Mouse (Mus musculus): ENCODE measurements at regions not wholly inside any gene's neighbourhood (a gene's known extent, or its start where the extent isn't known, plus 50 kb on each side); places are given as distances from the start of the nearest gene placed in this dataset.

DNA sequence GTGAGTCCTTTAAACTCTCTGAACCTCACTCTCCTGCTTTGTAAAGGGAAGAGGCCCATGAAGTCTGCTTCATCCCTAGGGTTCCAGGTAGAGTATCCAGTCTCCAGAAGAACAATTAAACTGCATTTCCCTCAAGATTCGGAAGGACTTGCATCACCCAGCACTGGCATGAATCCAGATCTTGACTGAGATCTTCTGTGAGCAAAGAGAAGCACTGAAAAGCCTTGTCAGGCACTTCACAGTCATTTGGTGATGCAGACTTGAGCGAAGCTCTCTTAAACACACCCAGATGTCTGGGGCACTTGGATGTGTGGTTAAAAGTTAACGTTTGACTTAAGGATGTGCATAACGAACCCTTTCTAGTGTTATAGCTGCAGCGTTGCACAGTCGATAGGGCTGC lies 247.4 kb upstream of the Noct start:
- H3K9me3 ChIP-seq (ENCODE audit: control insufficient read depth, low read length) = no peaks in the 10 kb centered on the region
- no peaks in the 10 kb centered on the region for H3K36me3 ChIP-seq (replicated peaks; ENCODE audit: control insufficient read depth, insufficient read depth, low read depth)
- no peaks in the 10 kb centered on the region for H3K27me3 ChIP-seq (ENCODE audit: control insufficient read depth, insufficient read depth, low read length)
- ATAC-seq (ENCODE audit: insufficient read depth) (no peak), DNase-seq (ENCODE audit: low read depth in 3 of 3, low spot score in 3 of 3) (no peak)
- no peak overlapping the region for H3K4me3 ChIP-seq (ENCODE audit: insufficient read depth in 1 of 2, low read depth in 2 of 2, low read length in 2 of 2)
- H3K27ac ChIP-seq = no peak overlapping the region
- WGBS (ENCODE audit: insufficient replicate concordance) = 58% methylated on average over 6 of the region's 6 CpGs
- TF ChIP-seq EP300 (IDR thresholded peaks at IDR 0.05; ENCODE audit: low read depth) = no peak
- no peak for TF ChIP-seq CTCF (IDR thresholded peaks at IDR 0.05; ENCODE audit: low read depth)
- no peaks in the 10 kb centered on the region for H3K4me1 ChIP-seq (replicated peaks; ENCODE audit: control insufficient read depth in 2 of 2, insufficient read depth in 2 of 2, low read length in 1 of 2)
- no peak overlapping the region for H3K9ac ChIP-seq (replicated peaks)
- H3K4me2 ChIP-seq (ENCODE audit: low read depth) = no peak overlapping the region

DNA sequence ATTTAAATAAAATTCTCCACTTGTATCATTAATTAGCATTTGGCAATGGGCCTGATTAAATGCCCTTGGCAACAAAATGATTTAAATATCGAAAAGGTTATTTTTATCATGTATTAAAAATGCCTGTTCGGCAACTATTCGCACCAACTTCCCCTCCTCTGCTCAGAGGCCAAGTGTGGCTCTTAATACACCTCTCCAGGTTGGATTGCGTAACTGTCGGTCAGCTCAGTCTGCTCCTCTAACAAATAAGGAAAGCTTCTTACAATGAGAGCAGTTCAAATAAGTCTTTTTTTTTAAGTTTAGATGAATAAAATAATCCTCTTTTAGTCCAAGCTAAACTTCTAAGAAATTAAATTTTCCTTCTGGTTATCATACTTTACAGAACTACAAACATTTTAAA lies 245.6 kb upstream of the Noct start:
- Histone ChIP-seq H3K27me3 (ENCODE audit: control insufficient read depth, insufficient read depth, low read length) (no peaks in the 10 kb centered on the region), H3K4me2 (ENCODE audit: low read depth) (no peak overlapping the region), H3K4me1 (replicated peaks; ENCODE audit: control insufficient read depth in 2 of 2, insufficient read depth in 2 of 2, low read length in 1 of 2) (no peaks in the 10 kb centered on the region), H3K4me3 (ENCODE audit: insufficient read depth in 1 of 2, low read depth in 2 of 2, low read length in 2 of 2) (no peak overlapping the region), H3K36me3 (replicated peaks; ENCODE audit: control insufficient read depth, insufficient read depth, low read depth) (no peaks in the 10 kb centered on the region), H3K9ac (replicated peaks) (no peak overlapping the region), H3K9me3 (ENCODE audit: control insufficient read depth, low read length) (no peaks in the 10 kb centered on the region), H3K27ac (no peak overlapping the region)
- TF ChIP-seq EP300 (IDR thresholded peaks at IDR 0.05; ENCODE audit: low read depth) (no peak), CTCF (IDR thresholded peaks at IDR 0.05; ENCODE audit: low read depth) (no peak)
- ATAC-seq (ENCODE audit: insufficient read depth) (no peak), DNase-seq (ENCODE audit: low read depth in 3 of 3, low spot score in 3 of 3) (no peak)
- WGBS (ENCODE audit: insufficient replicate concordance) = 66% methylated on average over 5 of the region's 5 CpGs

DNA sequence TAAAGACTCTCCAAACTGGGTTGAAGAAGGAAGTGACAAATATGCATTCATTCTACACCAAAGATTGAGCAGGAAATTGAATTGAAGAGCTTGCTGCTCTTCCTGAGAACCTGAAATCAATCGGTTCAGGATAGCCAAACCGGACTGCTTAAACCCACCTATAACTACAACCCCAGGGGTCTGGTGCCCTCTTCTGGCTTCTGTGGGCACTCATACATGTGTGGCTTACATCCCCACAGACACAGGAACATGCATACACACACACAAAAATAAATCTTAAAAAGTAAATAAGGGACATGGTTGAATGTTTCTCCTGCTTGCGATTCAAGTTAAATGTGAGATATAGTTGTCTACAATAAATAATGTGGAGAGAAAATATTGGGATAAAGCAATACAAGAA lies 244.7 kb upstream of the Noct start:
- 77% methylated on average over 3 of the region's 3 CpGs for WGBS (ENCODE audit: insufficient replicate concordance)
- no peak overlapping the region for H3K4me3 ChIP-seq (ENCODE audit: insufficient read depth in 1 of 2, low read depth in 2 of 2, low read length in 2 of 2)
- ATAC-seq (ENCODE audit: insufficient read depth) (no peak), DNase-seq (ENCODE audit: low read depth in 3 of 3, low spot score in 3 of 3) (no peak)
- no peaks in the 10 kb centered on the region for H3K27me3 ChIP-seq (ENCODE audit: control insufficient read depth, insufficient read depth, low read length)
- no peaks in the 10 kb centered on the region for H3K36me3 ChIP-seq (replicated peaks; ENCODE audit: control insufficient read depth, insufficient read depth, low read depth)
- H3K9ac ChIP-seq (replicated peaks) = no peak overlapping the region
- no peak overlapping the region for H3K27ac ChIP-seq
- TF ChIP-seq CTCF (IDR thresholded peaks at IDR 0.05; ENCODE audit: low read depth) (no peak), EP300 (IDR thresholded peaks at IDR 0.05; ENCODE audit: low read depth) (no peak)
- no peaks in the 10 kb centered on the region for H3K4me1 ChIP-seq (replicated peaks; ENCODE audit: control insufficient read depth in 2 of 2, insufficient read depth in 2 of 2, low read length in 1 of 2)
- no peaks in the 10 kb centered on the region for H3K9me3 ChIP-seq (ENCODE audit: control insufficient read depth, low read length)
- H3K4me2 ChIP-seq (ENCODE audit: low read depth) = no peak overlapping the region

DNA sequence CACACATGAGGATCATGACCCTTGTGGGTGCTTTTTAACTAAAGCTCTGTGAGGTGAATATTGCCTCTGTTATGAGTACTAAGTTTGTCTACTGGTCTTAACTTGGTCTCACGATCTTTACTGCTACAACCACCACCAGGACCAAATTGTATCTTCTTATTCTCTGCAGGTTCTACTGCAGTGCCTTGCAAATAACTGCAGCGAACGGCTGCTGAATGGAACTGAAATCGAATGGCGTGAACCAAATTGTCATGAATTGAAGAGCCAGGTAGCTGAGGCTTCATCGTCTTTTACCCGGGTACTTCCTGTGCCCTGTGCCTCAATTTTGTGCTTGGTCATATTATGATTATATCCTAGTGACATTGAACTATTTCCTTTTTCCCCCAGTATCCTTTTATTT lies 242.5 kb upstream of the Noct start:
- WGBS (ENCODE audit: insufficient replicate concordance) = 74% methylated on average over 7 of the region's 7 CpGs
- Histone ChIP-seq H3K9ac (replicated peaks) (no peak overlapping the region), H3K4me2 (ENCODE audit: low read depth) (no peak overlapping the region), H3K4me3 (ENCODE audit: insufficient read depth in 1 of 2, low read depth in 2 of 2, low read length in 2 of 2) (no peak overlapping the region), H3K4me1 (replicated peaks; ENCODE audit: control insufficient read depth in 2 of 2, insufficient read depth in 2 of 2, low read length in 1 of 2) (no peaks in the 10 kb centered on the region), H3K27me3 (ENCODE audit: control insufficient read depth, insufficient read depth, low read length) (no peaks in the 10 kb centered on the region), H3K36me3 (replicated peaks; ENCODE audit: control insufficient read depth, insufficient read depth, low read depth) (no peaks in the 10 kb centered on the region), H3K27ac (no peak overlapping the region), H3K9me3 (ENCODE audit: control insufficient read depth, low read length) (no peaks in the 10 kb centered on the region)
- TF ChIP-seq EP300 (IDR thresholded peaks at IDR 0.05; ENCODE audit: low read depth) = no peak
- TF ChIP-seq CTCF (IDR thresholded peaks at IDR 0.05; ENCODE audit: low read depth) = no peak
- DNase-seq (ENCODE audit: low read depth in 3 of 3, low spot score in 3 of 3) (no peak), ATAC-seq (ENCODE audit: insufficient read depth) (no peak)

DNA sequence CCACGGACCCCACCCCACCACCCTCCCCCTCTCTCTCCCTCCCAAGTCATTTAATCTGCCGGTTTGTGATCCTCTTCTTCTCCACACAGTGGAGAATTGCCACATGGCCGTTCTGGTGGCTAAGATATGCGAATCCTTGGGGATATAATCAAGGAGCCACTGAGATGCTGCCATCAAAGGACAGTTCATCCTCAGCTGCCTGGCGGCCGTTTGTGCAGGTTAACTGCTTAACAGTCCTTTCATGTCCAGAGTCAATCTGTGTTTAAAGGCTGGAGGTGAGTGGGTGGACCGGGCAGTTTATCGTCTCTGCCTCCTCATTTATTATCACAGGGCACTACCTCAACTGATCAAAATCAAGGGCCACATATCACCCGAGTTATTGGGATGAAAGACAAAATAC lies 241.6 kb upstream of the Noct start:
- Histone ChIP-seq H3K27ac (no peak overlapping the region), H3K9ac (replicated peaks) (no peak overlapping the region), H3K36me3 (replicated peaks; ENCODE audit: control insufficient read depth, insufficient read depth, low read depth) (no peaks in the 10 kb centered on the region), H3K4me2 (ENCODE audit: low read depth) (no peak overlapping the region), H3K4me1 (replicated peaks; ENCODE audit: control insufficient read depth in 2 of 2, insufficient read depth in 2 of 2, low read length in 1 of 2) (no peaks in the 10 kb centered on the region), H3K27me3 (ENCODE audit: control insufficient read depth, insufficient read depth, low read length) (no peaks in the 10 kb centered on the region), H3K9me3 (ENCODE audit: control insufficient read depth, low read length) (no peaks in the 10 kb centered on the region), H3K4me3 (ENCODE audit: insufficient read depth in 1 of 2, low read depth in 2 of 2, low read length in 2 of 2) (no peak overlapping the region)
- TF ChIP-seq CTCF (IDR thresholded peaks at IDR 0.05; ENCODE audit: low read depth) = no peak
- no peak for TF ChIP-seq EP300 (IDR thresholded peaks at IDR 0.05; ENCODE audit: low read depth)
- ATAC-seq (ENCODE audit: insufficient read depth) = no peak
- DNase-seq (ENCODE audit: low read depth in 3 of 3, low spot score in 3 of 3) = no peak
- 37% methylated on average over 9 of the region's 9 CpGs for WGBS (ENCODE audit: insufficient replicate concordance)

DNA sequence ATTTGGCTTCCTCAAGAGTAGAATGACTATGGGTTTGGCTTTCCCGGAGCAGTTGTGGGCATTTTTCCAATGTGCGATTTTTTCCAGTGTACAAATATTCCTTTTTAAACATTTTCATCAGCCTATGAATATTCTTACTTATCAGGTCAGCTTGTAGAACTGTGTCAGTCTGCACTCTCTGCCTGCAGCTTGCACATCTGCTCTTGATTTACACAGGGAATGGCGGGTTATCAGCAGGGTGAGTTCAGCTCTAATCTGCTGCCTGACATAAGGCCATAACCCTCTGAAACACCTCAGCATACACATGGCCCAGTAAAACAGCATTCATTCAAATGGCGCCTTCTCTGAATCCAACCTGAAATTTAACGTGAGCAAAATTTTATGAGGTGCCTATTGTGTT lies 241.1 kb upstream of the Noct start:
- no peak for DNase-seq (ENCODE audit: low read depth in 3 of 3, low spot score in 3 of 3)
- Histone ChIP-seq H3K9me3 (ENCODE audit: control insufficient read depth, low read length) (no peaks in the 10 kb centered on the region), H3K4me3 (ENCODE audit: insufficient read depth in 1 of 2, low read depth in 2 of 2, low read length in 2 of 2) (no peak overlapping the region)

More for the DNA sequence above, 241.1 kb upstream of the Noct start:
- Histone ChIP-seq H3K9ac (replicated peaks) (no peak overlapping the region), H3K27me3 (ENCODE audit: control insufficient read depth, insufficient read depth, low read length) (no peaks in the 10 kb centered on the region), H3K36me3 (replicated peaks; ENCODE audit: control insufficient read depth, insufficient read depth, low read depth) (no peaks in the 10 kb centered on the region), H3K4me2 (ENCODE audit: low read depth) (no peak overlapping the region), H3K27ac (no peak overlapping the region), H3K4me1 (replicated peaks; ENCODE audit: control insufficient read depth in 2 of 2, insufficient read depth in 2 of 2, low read length in 1 of 2) (no peaks in the 10 kb centered on the region)
- ATAC-seq (ENCODE audit: insufficient read depth) = no peak
- WGBS (ENCODE audit: insufficient replicate concordance) = 58% methylated on average over 5 of the region's 5 CpGs
- no peak for TF ChIP-seq EP300 (IDR thresholded peaks at IDR 0.05; ENCODE audit: low read depth)
- TF ChIP-seq CTCF (IDR thresholded peaks at IDR 0.05; ENCODE audit: low read depth) = no peak

All from liver, embryonic 14.5 days (tissue).